Mouse (Mus musculus) liver, postnatal 0 days (tissue): ENCODE data around the gene Fermt1.

Experiments
- CTCF ChIP-seq: sonication (generic); IDR thresholded peaks from 2 replicates; pipeline ENCODE4 v1.5.1; 2016; ENCODE audit warnings: antibody characterized with exemption, low read depth
- EP300 ChIP-seq: IDR thresholded peaks from 2 replicates; pipeline ENCODE4 v1.6.1; 2016; ENCODE audit warnings: antibody characterized with exemption, low read depth, mild to moderate bottlenecking

DNA sequence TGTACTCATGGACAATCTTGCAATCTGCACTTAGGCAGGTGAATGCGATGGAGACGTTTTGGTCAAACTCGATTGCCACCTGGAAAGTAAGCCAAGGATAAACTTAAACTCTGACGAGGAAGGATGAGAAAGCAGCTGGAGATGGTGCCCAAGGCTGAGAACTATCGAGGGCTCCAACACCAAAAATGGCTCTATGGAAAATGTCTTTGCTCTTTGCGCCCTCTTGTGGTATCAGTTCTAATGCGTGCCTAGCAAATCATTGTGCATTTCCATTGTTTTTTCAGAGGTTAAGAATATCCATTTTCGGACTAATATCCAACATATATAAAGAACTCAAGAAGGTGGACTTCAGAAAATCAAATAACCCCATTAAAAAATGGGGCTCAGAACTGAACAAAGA, 38.9 kb downstream of the Fermt1 start:
- peak; percentile 72 for TF ChIP-seq CTCF
- no peak for TF ChIP-seq EP300
